Mouse (Mus musculus): ENCODE measurements around the gene Plagl2.

The Plagl2 gene

GRCm38 (mm10) chr2:153191242-153191641 lies 50.0 kb downstream of the Plagl2 start:
- no peak for DNase-seq (ENCODE audit: low spot score)

- DNase-seq (ENCODE audit: low spot score), result no peak
Observed at GRCm38 (mm10) chr2:153187848-153188247, 53.4 kb downstream of the Plagl2 start.

GRCm38 (mm10) chr2:153186176-153186591 lies 55.0 kb downstream of the Plagl2 start:
- peak; percentile 85 for DNase-seq (ENCODE audit: low spot score)

- DNase-seq (ENCODE audit: low spot score), result no peak
Observed at GRCm38 (mm10) chr2:153179961-153180360, 61.3 kb downstream of the Plagl2 start.

- no peak for DNase-seq (ENCODE audit: low spot score)
Observed at GRCm38 (mm10) chr2:153179126-153179860, 61.9 kb downstream of the Plagl2 start.

Data from layer of hippocampus, adult 9-10 months (tissue).